Mouse (Mus musculus) large intestine, adult 2 months (tissue): ENCODE results near the gene Gm49388. TPM values are rescaled to one million over a fixed set of nuclear protein-coding genes. Genes with fewer than 3 reads are reported as not detected.
A peak's percentile ranks its signal among the peaks of the same experiment; 100 is the strongest.

Experiments
- DNase-seq: peaks from one replicate; pipeline ENCODE4 v3.0.0-alpha.2; 2012; ENCODE audit warnings: low read depth, low spot score
- WGBS: fragments of 180-500 bp; shearing (Covaris S2); methylation state at CpG from one replicate; pipeline ENCODE4 v1.1.7; 2018; 5-methylcytosine and 5-hydroxymethylcytosine counted together
- polyA plus RNA-seq: library from polyadenylated mRNA; depleted of rRNA; stranded (reverse); fragments of >200 nt; gene quantifications from 2 replicates; pipeline ENCODE4 v1.2.3, GENCODE M21; 2012; rRNA removed

Gene Gm49388
- polyA plus RNA-seq, result not detected in 2 replicates

GRCm38 (mm10) chr7:127785308-127785707, at the start of gene Gm49388:
Gene Gm49388, plus strand, starts transcription at chr7:127785608.
- 92% methylated on average over 7 of the region's 7 CpGs for WGBS

GRCm38 (mm10) chr7:127744366-127745045, 40.9 kb upstream of the Gm49388 start, which contains the start of gene Fbxl19:
Gene Fbxl19, plus strand, starts transcription at chr7:127744543.
- under 1% methylated on average over 26 of the region's 26 CpGs for WGBS

More at GRCm38 (mm10) chr7:127785308-127785707, at the start of gene Gm49388:
- DNase-seq, result no peak

GRCm38 (mm10) chr7:127745251-127745651, 40.2 kb upstream of the Gm49388 start:
- peak; percentile 96 for DNase-seq
- WGBS, result 1% methylated on average over 19 of the region's 19 CpGs

More at GRCm38 (mm10) chr7:127744366-127745045, 40.9 kb upstream of the Gm49388 start, which contains the start of gene Fbxl19:
- peak; percentile 55 for DNase-seq

- DNase-seq, result peak; percentile 100
- 0% methylated on average over 39 of the region's 39 CpGs for WGBS
Measured at GRCm38 (mm10) chr7:127745652-127746493, 39.5 kb upstream of the Gm49388 start.

GRCm38 (mm10) chr7:127746494-127747491, 38.6 kb upstream of the Gm49388 start:
- 3% methylated on average over 55 of the region's 62 CpGs for WGBS
- DNase-seq, result no peak

GRCm38 (mm10) chr7:127747559-127748234, 37.7 kb upstream of the Gm49388 start:
- 69% methylated on average over 6 of the region's 6 CpGs for WGBS
- DNase-seq, result no peak

GRCm38 (mm10) chr7:127748235-127748560, 37.2 kb upstream of the Gm49388 start:
- no peak for DNase-seq
- 93% methylated on average over 28 of the region's 28 CpGs for WGBS

- 88% methylated on average over 19 of the region's 19 CpGs for WGBS
- DNase-seq, result no peak
Measured at GRCm38 (mm10) chr7:127750131-127751127, 35.0 kb upstream of the Gm49388 start.

GRCm38 (mm10) chr7:127751619-127752018, 33.8 kb upstream of the Gm49388 start:
- WGBS, result 92% methylated on average over 5 of the region's 5 CpGs
- DNase-seq, result no peak

- DNase-seq, result no peak
- 93% methylated on average over 27 of the region's 27 CpGs for WGBS
Measured at GRCm38 (mm10) chr7:127752069-127752468, 33.3 kb upstream of the Gm49388 start.

- WGBS, result 61% methylated on average over 5 of the region's 5 CpGs
- DNase-seq, result no peak
Measured at GRCm38 (mm10) chr7:127753158-127753557, 32.2 kb upstream of the Gm49388 start.

GRCm38 (mm10) chr7:127753741-127754140, 31.7 kb upstream of the Gm49388 start:
- no peak for DNase-seq
- WGBS, result 75% methylated on average over 7 of the region's 7 CpGs

- DNase-seq, result no peak
- WGBS, result 68% methylated on average over 6 of the region's 6 CpGs
Measured at GRCm38 (mm10) chr7:127759716-127760115, 25.7 kb upstream of the Gm49388 start.

- 66% methylated on average over 3 of the region's 3 CpGs for WGBS
- no peak for DNase-seq
Measured at GRCm38 (mm10) chr7:127760478-127760877, 24.9 kb upstream of the Gm49388 start.

- DNase-seq, result no peak
- 11% methylated on average over 7 of the region's 7 CpGs for WGBS
Measured at GRCm38 (mm10) chr7:127761026-127761425, 24.4 kb upstream of the Gm49388 start.

- 85% methylated on average over 4 of the region's 4 CpGs for WGBS
- DNase-seq, result no peak
Measured at GRCm38 (mm10) chr7:127763642-127764041, 21.8 kb upstream of the Gm49388 start.

GRCm38 (mm10) chr7:127765756-127766155, 19.7 kb upstream of the Gm49388 start:
- DNase-seq, result no peak
- WGBS, result 69% methylated on average over 2 of the region's 2 CpGs
